Mouse (Mus musculus) hindbrain, embryonic 14.5 days (tissue): ENCODE measurements around the gene Pgrmc1. TPM values are rescaled to one million over a fixed set of nuclear protein-coding genes. Genes with fewer than 3 reads are reported as not detected.
"Not testable (repeated sequence)": the region's sequence is repeated elsewhere in the genome, so short reads cannot be mapped to it uniquely, and the experiment has no call there.

Source experiments
- ATAC-seq: fragments of 200-750 bp; cut with Nextera tagmentation; 2 replicates; pipeline ENCODE4 v1.8.0; 2017; ENCODE audit warnings: moderate number of reproducible peaks, mild to moderate bottlenecking, moderate TSS enrichment, moderate library complexity; ENCODE audit not compliant: low FRiP score
- DNase-seq: peaks from one replicate; pipeline ENCODE4 v3.0.0-alpha.2; 2015; ENCODE audit warnings: low spot score
- H3K27ac ChIP-seq: fragments of 300-500 bp; sonication (generic); 2 replicates; pipeline ENCODE4 v1.5.1; 2014; ENCODE audit warnings: mild to moderate bottlenecking, moderate library complexity
- H3K27me3 ChIP-seq: fragments of 300-500 bp; sonication (generic); 2 replicates; pipeline ENCODE4 v1.6.1; 2014; ENCODE audit warnings: mild to moderate bottlenecking, low read length, mixed read lengths; ENCODE audit not compliant: control insufficient read depth, insufficient read depth
- H3K36me3 ChIP-seq: fragments of 300-500 bp; sonication (generic); replicated peaks from 2 replicates; pipeline ENCODE4 v1.6.1; 2014; ENCODE audit not compliant: control insufficient read depth, insufficient read depth
- H3K4me1 ChIP-seq: fragments of 300-500 bp; sonication (generic); replicated peaks from 2 replicates; pipeline ENCODE4 v1.6.1; 2014; ENCODE audit warnings: antibody characterized with exemption, low read length, mixed read lengths; ENCODE audit not compliant: control insufficient read depth, insufficient read depth
- H3K4me2 ChIP-seq: fragments of 300-500 bp; sonication (generic); replicated peaks from 2 replicates; pipeline ENCODE4 v1.6.1; 2014; ENCODE audit warnings: mild to moderate bottlenecking, moderate library complexity
- H3K4me3 ChIP-seq: fragments of 300-500 bp; sonication (generic); replicated peaks from 2 replicates; pipeline ENCODE4 v1.5.1; 2014; ENCODE audit warnings: mild to moderate bottlenecking, low read length
- H3K9ac ChIP-seq: fragments of 300-500 bp; sonication (generic); 2 replicates; pipeline ENCODE4 v1.6.1; 2014
- H3K9me3 ChIP-seq: fragments of 300-500 bp; sonication (generic); 2 replicates; pipeline ENCODE4 v1.6.1; 2016; ENCODE audit warnings: low read length; ENCODE audit not compliant: control insufficient read depth
- WGBS: fragments of 180-500 bp; shearing (Covaris S2); extraction: QIAGEN DNeasy Blood & Tissue Kit; methylation state at CpG from one replicate; pipeline ENCODE4 v1.1.7; 2014; 5-methylcytosine and 5-hydroxymethylcytosine counted together
- polyA plus RNA-seq: library from polyadenylated mRNA; unstranded; fragments of >200 nt; fragmentation: Nextera tagmentation; extraction: Ambion mirVana; gene quantifications from 2 replicates; pipeline ENCODE4 v1.2.1, GENCODE M21; 2014

Gene Pgrmc1
- 615 and 669 TPM in 2 replicates for polyA plus RNA-seq

DNA sequence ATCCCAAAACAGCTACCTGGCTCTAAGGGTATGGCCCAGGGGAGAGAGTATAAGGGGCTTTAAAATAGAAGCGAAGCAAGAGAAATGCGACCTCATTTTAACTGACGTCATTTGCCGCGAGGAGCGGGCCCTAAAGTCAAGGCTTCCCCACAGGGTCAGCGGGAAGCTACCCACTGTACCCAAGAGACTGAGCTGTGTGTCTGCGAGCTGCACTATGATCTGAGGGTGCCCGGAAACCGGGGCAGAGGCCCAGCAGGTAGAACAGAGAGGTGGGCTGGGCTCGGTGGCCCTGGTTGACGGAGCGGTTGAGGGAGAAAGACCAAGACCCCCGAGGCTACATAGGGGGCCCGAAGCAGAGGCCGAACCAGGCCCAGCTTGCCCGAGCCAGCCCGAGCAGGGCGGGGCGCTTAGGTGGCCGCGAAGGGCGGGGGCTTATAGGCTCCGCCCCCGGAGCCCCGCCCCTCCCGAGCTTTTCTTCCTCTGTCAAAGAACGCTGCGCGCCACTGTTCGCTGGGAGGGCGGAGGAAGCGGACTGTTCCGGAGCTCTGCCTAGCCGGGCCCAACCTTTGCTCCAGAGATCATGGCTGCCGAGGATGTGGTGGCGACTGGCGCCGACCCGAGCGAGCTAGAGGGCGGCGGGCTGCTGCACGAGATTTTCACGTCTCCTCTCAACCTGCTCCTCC is at the start of gene Pgrmc1:
Pgrmc1 (plus strand) TSS at position 500 of the 683 bp plus-strand sequence.
- Histone ChIP-seq H3K27ac (peak within 1 kb of the TSS; percentile 88), H3K9me3 (no peaks in the 10 kb centered on the region), H3K9ac (peak within 1 kb of the TSS; percentile 89), H3K4me1 (peaks cover 16% of the 10 kb centered on the region), H3K4me2 (peak within 1 kb of the TSS; percentile 69), H3K4me3 (peak within 1 kb of the TSS; percentile 61), H3K27me3 (no peaks in the 10 kb centered on the region), H3K36me3 (peaks cover 8% of the 10 kb centered on the region; the same call in 1 of the 2 replicates)
- WGBS: 20% methylated on average over 42 of the region's 45 CpGs
- ATAC-seq (peak; percentile 93), DNase-seq (peak; percentile 84)

DNA sequence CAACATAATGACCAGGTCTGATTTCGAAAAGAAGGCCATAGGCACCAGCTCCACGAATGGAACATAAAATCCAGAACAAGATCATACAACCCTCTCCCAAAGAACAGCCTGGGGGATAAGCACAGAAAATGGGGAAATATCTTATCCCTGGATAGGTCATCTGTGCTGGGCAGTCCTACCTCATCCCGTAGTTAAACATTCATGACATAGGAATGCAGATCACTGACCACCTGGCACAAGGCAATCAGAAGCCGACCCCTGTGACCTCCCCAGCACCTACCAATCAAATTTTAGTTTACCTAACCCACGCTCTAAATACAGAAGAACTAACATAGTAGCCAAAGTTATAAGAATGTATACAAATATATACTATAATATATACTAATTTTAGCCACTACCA is 49.2 kb upstream of the Pgrmc1 start:
- Histone ChIP-seq H3K4me2 (no peak overlapping the region), H3K36me3 (no peaks in the 10 kb centered on the region), H3K4me1 (no peaks in the 10 kb centered on the region), H3K4me3 (no peak overlapping the region), H3K27ac (no peak overlapping the region), H3K27me3 (no peaks in the 10 kb centered on the region), H3K9me3 (no peaks in the 10 kb centered on the region), H3K9ac (no peak overlapping the region)
- WGBS: 85% methylated on average over 5 of the region's 5 CpGs
- ATAC-seq (no peak), DNase-seq (no peak)

- ATAC-seq: peak; percentile 75; the same call in 1 of the 2 replicates
- WGBS: 39% methylated on average over 5 of the region's 5 CpGs
Measured at GRCm38 (mm10) chrX:36550906-36551305, 47.1 kb upstream of the Pgrmc1 start.

GRCm38 (mm10) chrX:36551351-36551750 is 46.7 kb upstream of the Pgrmc1 start:
- no peaks in the 10 kb centered on the region for H3K4me1 ChIP-seq
- no peaks in the 10 kb centered on the region for H3K9me3 ChIP-seq
- 45% methylated on average over 6 of the region's 6 CpGs for WGBS
- DNase-seq (no peak), ATAC-seq (no peak)
- peak overlapping the region; percentile 62 for H3K27ac ChIP-seq
- H3K36me3 ChIP-seq: no peaks in the 10 kb centered on the region
- no peaks in the 10 kb centered on the region for H3K27me3 ChIP-seq
- H3K4me3 ChIP-seq: no peak overlapping the region
- H3K4me2 ChIP-seq: no peak overlapping the region
- no peak overlapping the region for H3K9ac ChIP-seq

More at GRCm38 (mm10) chrX:36550906-36551305, 47.1 kb upstream of the Pgrmc1 start:
- peak overlapping the region; percentile 62; the same call in 1 of the 2 replicates for H3K27ac ChIP-seq
- no peaks in the 10 kb centered on the region for H3K36me3 ChIP-seq
- no peaks in the 10 kb centered on the region for H3K4me1 ChIP-seq
- no peak overlapping the region for H3K4me3 ChIP-seq
- DNase-seq: peak; percentile 65
- H3K9me3 ChIP-seq: no peaks in the 10 kb centered on the region
- no peak overlapping the region for H3K9ac ChIP-seq
- no peak overlapping the region for H3K4me2 ChIP-seq
- H3K27me3 ChIP-seq: no peaks in the 10 kb centered on the region

DNA sequence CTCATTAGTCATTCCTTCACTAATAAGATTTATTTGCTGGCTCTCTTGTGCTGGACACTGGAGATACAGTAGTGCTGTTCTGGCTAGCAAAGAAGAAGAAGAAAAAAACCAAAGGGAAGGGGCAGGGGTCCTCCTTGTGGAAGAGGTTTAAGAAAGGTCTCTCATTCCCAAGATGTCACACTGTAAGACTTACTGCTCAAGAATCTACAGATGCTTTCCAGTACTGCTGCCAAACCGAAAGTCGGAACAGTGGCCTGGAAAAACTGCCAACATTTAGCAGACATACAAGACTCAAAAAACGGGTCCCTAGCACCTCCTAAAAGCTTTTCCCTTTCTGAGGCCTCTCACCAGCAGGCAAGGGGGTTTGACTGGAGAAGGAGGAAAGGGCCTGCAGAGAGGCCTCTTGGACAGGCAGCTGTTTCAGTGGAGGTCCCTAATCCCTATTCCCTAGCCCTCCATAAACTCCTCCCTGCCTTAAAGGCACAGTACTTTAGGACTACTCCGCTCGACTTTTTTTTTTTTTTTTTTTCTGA is 45.9 kb upstream of the Pgrmc1 start:
- DNase-seq (peak; percentile 48), ATAC-seq (peak; percentile 68; the same call in 1 of the 2 replicates)
- Histone ChIP-seq H3K27me3 (no peaks in the 10 kb centered on the region), H3K4me3 (no peak overlapping the region), H3K9ac (no peak overlapping the region), H3K4me2 (no peak overlapping the region), H3K9me3 (no peaks in the 10 kb centered on the region), H3K4me1 (no peaks in the 10 kb centered on the region), H3K36me3 (no peaks in the 10 kb centered on the region), H3K27ac (no peak overlapping the region)
- 24% methylated on average over 5 of the region's 5 CpGs for WGBS

DNA sequence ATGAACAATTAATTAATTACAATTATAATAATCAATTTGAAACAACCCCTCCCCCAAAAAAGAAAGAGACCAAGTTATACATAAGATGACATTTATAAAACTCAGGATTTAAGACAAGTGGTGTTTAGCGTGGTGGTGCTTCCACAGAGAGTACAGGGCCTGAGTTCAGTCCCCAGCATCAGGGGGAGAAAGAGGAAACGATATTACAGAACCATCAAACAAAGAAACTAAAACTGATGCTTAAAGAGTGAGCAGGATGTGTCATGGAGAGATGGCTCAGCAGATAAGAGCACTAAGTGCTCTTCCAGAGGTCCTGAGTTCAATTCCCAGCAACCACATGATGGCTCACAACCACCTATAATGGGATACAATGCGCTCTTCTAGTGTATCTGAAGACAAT is 45.3 kb upstream of the Pgrmc1 start:
- 72% methylated on average over 3 of the region's 3 CpGs for WGBS
- H3K4me2 ChIP-seq: no peak overlapping the region
- H3K9me3 ChIP-seq: no peaks in the 10 kb centered on the region
- H3K4me1 ChIP-seq: no peaks in the 10 kb centered on the region
- H3K27ac ChIP-seq: no peak overlapping the region
- H3K9ac ChIP-seq: no peak overlapping the region
- ATAC-seq (no peak), DNase-seq (no peak)
- H3K27me3 ChIP-seq: no peaks in the 10 kb centered on the region
- no peaks in the 10 kb centered on the region for H3K36me3 ChIP-seq
- no peak overlapping the region for H3K4me3 ChIP-seq

- H3K4me3 ChIP-seq, H3K27ac ChIP-seq, H3K27me3 ChIP-seq, H3K4me2 ChIP-seq, ATAC-seq, H3K9ac ChIP-seq, H3K4me1 ChIP-seq, H3K9me3 ChIP-seq, H3K36me3 ChIP-seq, DNase-seq: not testable (repeated sequence)
- 62% methylated on average over 2 of the region's 2 CpGs for WGBS
Measured at GRCm38 (mm10) chrX:36555196-36555595, 42.8 kb upstream of the Pgrmc1 start.

GRCm38 (mm10) chrX:36560170-36560569 is 37.8 kb upstream of the Pgrmc1 start:
- no peaks in the 10 kb centered on the region for H3K36me3 ChIP-seq

GRCm38 (mm10) chrX:36561650-36562049 is 36.4 kb upstream of the Pgrmc1 start:
- ATAC-seq (no peak), DNase-seq (peak; percentile 72)
- Histone ChIP-seq H3K36me3 (no peaks in the 10 kb centered on the region), H3K4me3 (no peak overlapping the region), H3K4me1 (no peaks in the 10 kb centered on the region), H3K27ac (no peak overlapping the region), H3K9ac (no peak overlapping the region), H3K27me3 (no peaks in the 10 kb centered on the region), H3K4me2 (no peak overlapping the region), H3K9me3 (no peaks in the 10 kb centered on the region)
- WGBS: 17% methylated on average over 7 of the region's 7 CpGs

More at GRCm38 (mm10) chrX:36560170-36560569, 37.8 kb upstream of the Pgrmc1 start:
- 75% methylated on average over 4 of the region's 4 CpGs for WGBS
- Histone ChIP-seq H3K27me3 (no peaks in the 10 kb centered on the region), H3K4me2 (no peak overlapping the region), H3K4me3 (no peak overlapping the region), H3K27ac (no peak overlapping the region), H3K4me1 (no peaks in the 10 kb centered on the region), H3K9me3 (no peaks in the 10 kb centered on the region), H3K9ac (no peak overlapping the region)
- ATAC-seq (no peak), DNase-seq (no peak)
